Mouse (Mus musculus): ENCODE results near the gene Gtf2ird1. TPM values are rescaled to one million over a fixed set of nuclear protein-coding genes. Genes with fewer than 3 reads are reported as not detected.
A peak's percentile ranks its signal among the peaks of the same experiment; 100 is the strongest.

Gtf2ird1 gene
- polyA plus RNA-seq, 1 experiment from 2014 or later: 153 TPM

DNA sequence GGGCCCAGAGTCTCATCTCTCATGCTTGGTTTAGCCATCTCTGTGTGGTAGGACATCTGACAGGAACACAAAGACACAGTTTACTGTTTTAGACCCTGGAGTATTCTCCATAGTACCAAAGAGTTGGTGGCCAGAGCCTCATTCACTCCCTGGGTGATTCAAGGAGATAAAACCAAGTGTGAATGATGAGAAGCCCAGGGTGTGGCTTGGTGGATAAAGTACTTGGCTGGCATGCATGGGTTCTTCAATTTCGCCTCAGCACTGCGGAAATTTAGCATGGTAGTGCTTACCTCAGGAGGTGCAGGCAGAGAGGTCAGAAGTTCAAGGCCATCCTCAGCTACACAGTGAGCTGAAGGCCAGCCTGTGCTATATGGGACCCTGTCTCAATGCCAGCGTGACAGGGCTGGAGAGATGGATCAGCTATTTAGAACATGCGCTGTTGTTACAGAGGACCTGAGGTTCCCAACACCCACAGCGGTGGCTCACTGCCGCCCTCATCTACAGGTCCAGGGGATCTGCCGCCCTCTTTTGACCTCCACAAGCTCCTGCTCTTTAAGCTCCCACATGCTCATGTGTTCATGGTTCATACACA lies 13.1 kb upstream of the Gtf2ird1 start:
- peak; percentile 20 for DNase-seq (ENCODE audit: low spot score)
- Histone ChIP-seq H3K27me3 (ENCODE audit: low read depth, poor library complexity, severe bottlenecking) (no peaks in the 10 kb centered on the region), H3K36me3 (no peaks in the 10 kb centered on the region), H3K4me3 (no peak overlapping the region), H3K4me1 (peaks cover 15% of the 10 kb centered on the region), H3K9me3 (replicated peaks) (no peaks in the 10 kb centered on the region), H3K27ac (no peak overlapping the region)
- 84% methylated on average over 7 of the region's 7 CpGs for WGBS

DNA sequence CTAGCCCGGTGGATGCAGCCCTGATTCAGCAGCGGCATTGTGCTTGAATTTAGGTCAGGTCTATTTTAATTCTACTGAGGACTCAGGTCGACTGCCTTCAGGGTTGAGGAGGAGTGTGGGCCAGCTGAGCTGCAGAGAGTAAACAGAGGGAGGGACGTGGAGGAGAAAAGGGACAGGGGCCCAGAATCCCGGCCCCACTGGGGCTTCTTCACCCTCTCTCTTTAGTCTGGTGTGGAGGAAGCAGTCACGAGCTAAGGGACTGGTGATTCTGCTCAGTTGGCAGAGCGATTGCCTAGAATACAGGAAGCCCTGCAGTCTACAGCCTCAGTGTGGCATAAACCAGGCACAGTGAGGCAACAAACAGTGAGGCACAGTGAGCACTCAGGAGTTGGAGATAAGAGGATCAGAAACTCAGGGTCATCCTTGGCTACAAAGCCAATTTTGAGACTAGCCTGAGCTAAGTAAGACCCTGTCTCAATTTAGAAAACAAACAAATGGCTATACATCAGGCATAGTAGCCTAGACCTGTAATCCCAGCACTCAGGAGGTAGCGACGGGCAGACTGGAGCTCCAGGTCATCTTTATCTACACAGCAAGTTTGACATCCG lies 11.7 kb upstream of the Gtf2ird1 start:
- 78% methylated on average over 10 of the region's 10 CpGs for WGBS
- DNase-seq (ENCODE audit: low spot score): no peak
- H3K9me3 ChIP-seq (replicated peaks): no peaks in the 10 kb centered on the region
- H3K4me3 ChIP-seq: no peak overlapping the region
- H3K4me1 ChIP-seq: peaks cover 15% of the 10 kb centered on the region
- H3K27ac ChIP-seq: no peak overlapping the region
- H3K27me3 ChIP-seq (ENCODE audit: low read depth, poor library complexity, severe bottlenecking): no peaks in the 10 kb centered on the region
- H3K36me3 ChIP-seq: no peaks in the 10 kb centered on the region

DNA sequence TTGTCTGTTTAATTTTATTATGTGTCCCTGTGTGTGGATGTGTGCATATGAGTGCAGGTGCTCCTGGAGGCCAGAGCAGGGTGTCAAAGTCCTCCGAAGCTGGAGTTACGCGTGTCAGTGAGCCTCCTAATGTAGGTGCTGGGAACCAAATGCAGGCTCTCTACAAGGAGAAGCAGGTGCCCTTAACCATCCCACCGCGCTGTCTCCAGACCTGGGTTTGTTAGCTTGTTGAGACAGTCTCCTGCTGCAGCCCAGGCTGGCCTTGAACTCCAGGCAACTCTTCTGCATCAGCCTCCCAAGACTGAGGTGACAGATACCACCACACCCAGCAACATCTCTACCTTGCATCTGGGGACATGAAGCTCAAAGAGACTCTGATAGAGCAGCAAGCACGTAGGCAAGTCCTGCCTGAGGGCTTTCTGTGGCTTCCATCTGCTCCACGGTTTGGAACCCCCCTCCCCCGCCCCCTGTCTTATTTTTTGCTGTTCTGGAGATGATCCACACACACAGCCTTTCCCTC lies 10.6 kb upstream of the Gtf2ird1 start:
- peaks cover 15% of the 10 kb centered on the region for H3K4me1 ChIP-seq
- DNase-seq (ENCODE audit: low spot score): peak; percentile 36
- no peaks in the 10 kb centered on the region for H3K36me3 ChIP-seq
- no peaks in the 10 kb centered on the region for H3K27me3 ChIP-seq (ENCODE audit: low read depth, poor library complexity, severe bottlenecking)
- peak overlapping the region; percentile 21; the same call in 1 of the 2 replicates for H3K27ac ChIP-seq
- 67% methylated on average over 8 of the region's 8 CpGs for WGBS
- H3K4me3 ChIP-seq: 0 out of 2 replicates have a peak overlapping the region, but pooled peaks have one; percentile 7
- H3K9me3 ChIP-seq (replicated peaks): no peaks in the 10 kb centered on the region

DNA sequence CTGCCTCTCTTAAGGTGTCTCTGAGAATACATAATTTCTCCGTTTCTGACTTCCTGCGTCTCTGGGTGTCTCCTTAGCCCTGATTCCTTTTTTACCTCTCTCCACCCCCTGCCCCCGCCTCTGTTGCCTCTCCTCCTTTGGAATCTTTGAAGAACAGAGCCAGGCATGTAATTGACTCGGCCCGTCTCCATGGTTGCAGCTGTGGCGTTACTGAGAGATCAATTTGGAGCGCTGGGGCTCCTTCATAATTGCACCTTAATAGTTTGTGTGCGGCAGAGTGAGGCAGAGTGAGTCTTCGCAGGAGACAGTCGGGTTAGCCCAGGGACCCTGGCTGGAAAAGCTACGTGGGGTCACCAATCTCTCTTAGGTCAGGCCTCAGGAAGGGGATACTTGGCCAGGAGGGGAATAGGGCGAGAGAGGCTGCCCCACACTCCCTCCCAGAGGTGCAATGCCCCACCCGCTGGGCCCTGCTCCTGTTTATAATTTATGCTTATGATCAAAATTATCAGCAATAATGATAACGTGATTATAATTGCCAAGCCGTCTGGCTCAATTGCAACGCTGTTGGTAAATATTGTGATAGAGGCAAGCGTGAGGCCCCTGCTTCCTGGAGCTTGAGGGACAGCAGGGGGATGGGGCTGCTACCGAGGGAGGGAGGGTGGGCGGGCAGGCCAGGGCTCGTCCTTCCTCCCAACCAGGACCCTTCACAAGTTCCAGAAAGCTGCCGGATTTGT lies 9.9 kb upstream of the Gtf2ird1 start:
- 0 out of 2 replicates have a peak overlapping the region, but pooled peaks have one; percentile 7 for H3K4me3 ChIP-seq
- no peaks in the 10 kb centered on the region for H3K27me3 ChIP-seq (ENCODE audit: low read depth, poor library complexity, severe bottlenecking)
- H3K9me3 ChIP-seq (replicated peaks): no peaks in the 10 kb centered on the region
- peaks cover 15% of the 10 kb centered on the region for H3K4me1 ChIP-seq
- DNase-seq (ENCODE audit: low spot score): peak; percentile 48
- H3K27ac ChIP-seq: peak overlapping the region; percentile 26; the same call in 1 of the 2 replicates
- WGBS: 29% methylated on average over 21 of the region's 21 CpGs
- no peaks in the 10 kb centered on the region for H3K36me3 ChIP-seq

DNA sequence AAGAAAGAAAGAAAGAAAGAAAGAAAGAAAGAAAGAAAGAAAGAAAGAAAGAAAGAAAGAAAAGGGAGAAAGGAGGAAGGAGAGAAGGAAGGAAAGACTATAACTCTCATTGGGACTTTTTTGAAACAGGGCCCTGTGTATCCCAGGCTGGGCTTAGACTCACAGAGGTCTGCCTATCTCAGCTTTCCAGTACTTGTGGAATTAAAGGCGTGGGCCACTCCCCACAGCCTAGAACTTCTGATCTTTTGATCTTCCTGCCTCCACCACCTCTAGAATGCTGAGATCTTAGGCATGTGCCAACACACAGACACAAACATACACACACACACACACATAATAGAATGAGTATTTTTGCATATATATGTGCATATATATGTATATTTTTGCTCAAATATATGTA lies 8.7 kb upstream of the Gtf2ird1 start:
- H3K27me3 ChIP-seq (ENCODE audit: low read depth, poor library complexity, severe bottlenecking): no peaks in the 10 kb centered on the region
- no peak overlapping the region for H3K27ac ChIP-seq
- DNase-seq (ENCODE audit: low spot score): no peak
- H3K9me3 ChIP-seq (replicated peaks): no peaks in the 10 kb centered on the region
- WGBS: 100% methylated on average over 1 of the region's 1 CpGs
- H3K4me1 ChIP-seq: peaks cover 15% of the 10 kb centered on the region
- H3K4me3 ChIP-seq: no peak overlapping the region
- H3K36me3 ChIP-seq: no peaks in the 10 kb centered on the region

DNA sequence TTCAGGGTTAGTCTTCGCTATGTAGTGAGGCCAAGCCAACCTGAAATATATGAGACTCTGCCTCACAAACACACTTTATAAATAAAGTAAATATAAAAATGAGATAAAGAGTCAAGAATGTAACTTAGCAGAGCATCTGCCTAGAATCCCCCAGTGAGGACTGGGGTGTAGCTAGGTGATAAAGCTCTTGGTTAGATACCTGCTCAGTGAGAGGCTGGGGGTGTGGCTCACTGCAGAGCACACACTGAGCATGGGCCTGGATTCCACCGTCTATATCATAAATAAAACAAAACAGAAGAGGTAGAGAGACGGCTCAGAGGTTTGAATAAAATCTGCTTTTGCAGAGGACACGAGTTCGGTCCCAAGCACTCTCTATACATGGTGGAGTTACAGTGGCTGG lies 7.7 kb upstream of the Gtf2ird1 start:
- Histone ChIP-seq H3K27me3 (ENCODE audit: low read depth, poor library complexity, severe bottlenecking) (no peaks in the 10 kb centered on the region), H3K9me3 (replicated peaks) (no peaks in the 10 kb centered on the region), H3K27ac (no peak overlapping the region), H3K4me3 (no peak overlapping the region), H3K36me3 (no peaks in the 10 kb centered on the region), H3K4me1 (peaks cover 15% of the 10 kb centered on the region)
- WGBS: 91% methylated on average over 5 of the region's 5 CpGs
- no peak for DNase-seq (ENCODE audit: low spot score)

DNA sequence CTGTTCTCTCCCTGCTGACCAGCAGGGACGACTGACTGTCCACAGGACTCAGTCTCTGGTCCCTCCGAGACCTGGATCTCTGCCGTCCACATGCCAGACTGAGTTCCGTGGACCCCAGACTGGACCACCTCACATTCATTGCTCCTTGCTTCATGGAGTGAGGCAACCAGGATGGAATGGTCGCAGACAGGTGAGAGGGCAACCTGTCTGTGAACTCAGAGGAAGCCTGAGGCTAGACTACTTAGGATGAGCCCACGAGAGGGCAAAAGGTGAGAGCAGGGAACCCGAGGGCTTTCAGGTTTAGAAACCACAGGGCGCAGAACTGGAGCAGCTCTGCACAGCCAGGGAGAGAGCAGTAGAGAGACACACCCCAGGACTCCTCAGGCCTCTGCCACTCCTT lies 6.2 kb upstream of the Gtf2ird1 start:
- Histone ChIP-seq H3K27ac (no peak overlapping the region), H3K9me3 (replicated peaks) (no peaks in the 10 kb centered on the region), H3K4me3 (no peak overlapping the region), H3K27me3 (ENCODE audit: low read depth, poor library complexity, severe bottlenecking) (no peaks in the 10 kb centered on the region), H3K36me3 (no peaks in the 10 kb centered on the region), H3K4me1 (peaks cover 15% of the 10 kb centered on the region)
- DNase-seq (ENCODE audit: low spot score): no peak
- WGBS: 77% methylated on average over 8 of the region's 8 CpGs

DNA sequence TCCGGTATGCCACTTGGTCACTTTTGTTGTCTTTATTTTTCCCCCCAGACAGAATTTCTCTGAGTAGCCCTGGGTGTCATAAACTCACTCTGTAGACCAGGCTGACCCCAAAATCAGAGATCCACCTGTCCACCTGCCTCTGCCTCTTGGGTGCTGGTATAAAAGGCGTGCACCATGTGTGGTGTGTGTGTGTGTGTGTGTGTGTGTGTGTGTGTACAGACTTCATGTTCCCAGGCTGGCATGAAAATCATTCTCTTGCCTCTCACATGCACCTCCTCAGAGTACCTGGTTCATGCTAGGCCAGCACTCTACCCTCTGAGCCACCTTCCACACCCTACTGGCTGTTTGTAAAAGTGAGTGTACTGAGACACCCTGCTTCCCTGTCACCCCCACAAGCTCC lies 5.8 kb upstream of the Gtf2ird1 start:
- no peaks in the 10 kb centered on the region for H3K9me3 ChIP-seq (replicated peaks)
- no peak overlapping the region for H3K27ac ChIP-seq
- no peak for DNase-seq (ENCODE audit: low spot score)
- no peaks in the 10 kb centered on the region for H3K27me3 ChIP-seq (ENCODE audit: low read depth, poor library complexity, severe bottlenecking)
- H3K36me3 ChIP-seq: no peaks in the 10 kb centered on the region
- no peak overlapping the region for H3K4me3 ChIP-seq
- 92% methylated on average over 2 of the region's 2 CpGs for WGBS
- peaks cover 15% of the 10 kb centered on the region for H3K4me1 ChIP-seq

DNA sequence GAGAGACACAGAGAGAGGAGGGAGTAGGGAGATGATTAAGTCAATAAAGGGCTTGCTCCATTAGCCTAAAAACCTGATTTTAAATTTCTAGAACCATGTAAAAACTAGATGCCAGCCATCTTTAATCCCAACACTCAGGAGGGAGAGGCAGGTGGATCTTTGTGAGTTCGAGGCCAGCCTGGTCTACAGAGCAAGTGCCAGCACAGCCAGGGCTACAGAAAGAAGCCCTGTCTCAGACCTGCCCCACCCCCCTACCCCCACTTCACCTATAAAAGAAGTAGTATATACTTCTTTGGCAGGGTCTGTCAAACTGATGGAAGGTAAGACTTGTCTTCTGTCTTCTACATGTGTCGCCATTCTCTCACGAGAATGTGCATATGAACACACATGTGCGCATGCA lies 4.0 kb upstream of the Gtf2ird1 start:
- H3K36me3 ChIP-seq: no peaks in the 10 kb centered on the region
- H3K4me1 ChIP-seq: peaks cover 6% of the 10 kb centered on the region
- WGBS: 98% methylated on average over 4 of the region's 4 CpGs
- H3K9me3 ChIP-seq (replicated peaks): no peaks in the 10 kb centered on the region
- no peak overlapping the region for H3K4me3 ChIP-seq
- H3K27me3 ChIP-seq (ENCODE audit: low read depth, poor library complexity, severe bottlenecking): no peaks in the 10 kb centered on the region
- no peak for DNase-seq (ENCODE audit: low spot score)
- H3K27ac ChIP-seq: no peak overlapping the region

DNA sequence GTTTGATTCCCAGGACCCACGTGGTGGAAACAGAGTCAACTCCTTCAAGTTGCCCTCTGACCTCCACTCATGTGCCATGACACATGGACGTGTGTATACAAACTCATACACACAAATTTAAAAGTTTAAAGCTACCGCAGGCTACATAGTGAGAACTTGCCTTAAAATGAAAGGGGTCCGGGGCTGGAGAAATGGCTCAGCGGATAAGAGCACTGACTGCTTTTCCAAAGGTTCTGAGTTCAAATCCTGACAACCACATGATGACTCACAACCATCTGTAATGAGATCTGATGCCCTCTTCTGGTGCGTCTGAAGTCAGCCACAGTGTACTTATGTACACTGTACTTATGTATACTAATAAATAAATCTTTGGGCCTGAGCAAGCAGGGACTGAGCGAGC lies 2.6 kb upstream of the Gtf2ird1 start:
- Histone ChIP-seq H3K9me3 (replicated peaks) (no peaks in the 10 kb centered on the region), H3K4me1 (peaks cover 20% of the 10 kb centered on the region), H3K36me3 (peaks cover 4% of the 10 kb centered on the region; the same call in 1 of the 2 replicates), H3K27me3 (ENCODE audit: low read depth, poor library complexity, severe bottlenecking) (no peaks in the 10 kb centered on the region), H3K27ac (no peak overlapping the region), H3K4me3 (no peak overlapping the region)
- 91% methylated on average over 7 of the region's 7 CpGs for WGBS
- no peak for DNase-seq (ENCODE audit: low spot score)

DNA sequence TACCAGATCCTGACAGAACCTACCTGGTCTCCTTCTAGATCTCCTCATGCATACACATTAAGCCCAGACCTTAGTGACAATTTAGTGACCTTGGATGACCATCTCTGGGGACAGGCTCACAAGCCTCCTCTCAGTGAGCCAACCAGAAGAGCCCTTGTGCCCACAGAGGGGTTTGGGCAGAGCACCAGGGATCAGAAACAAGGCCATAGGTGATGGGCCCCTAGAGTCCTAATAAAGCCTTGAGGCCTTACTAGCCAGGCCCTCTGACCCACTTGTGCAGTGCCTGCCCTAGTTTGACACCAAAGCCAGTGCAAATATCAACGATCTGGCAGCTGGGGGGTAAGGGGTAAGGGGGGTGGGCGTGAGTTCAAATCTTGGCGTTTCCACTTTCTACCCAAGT lies 1.9 kb upstream of the Gtf2ird1 start:
- H3K9me3 ChIP-seq (replicated peaks): no peaks in the 10 kb centered on the region
- H3K27me3 ChIP-seq (ENCODE audit: low read depth, poor library complexity, severe bottlenecking): no peaks in the 10 kb centered on the region
- no peak for DNase-seq (ENCODE audit: low spot score)
- H3K27ac ChIP-seq: no peak overlapping the region
- H3K36me3 ChIP-seq: peaks cover 11% of the 10 kb centered on the region
- no peak overlapping the region for H3K4me3 ChIP-seq
- 84% methylated on average over 3 of the region's 3 CpGs for WGBS
- H3K4me1 ChIP-seq: peaks cover 27% of the 10 kb centered on the region

DNA sequence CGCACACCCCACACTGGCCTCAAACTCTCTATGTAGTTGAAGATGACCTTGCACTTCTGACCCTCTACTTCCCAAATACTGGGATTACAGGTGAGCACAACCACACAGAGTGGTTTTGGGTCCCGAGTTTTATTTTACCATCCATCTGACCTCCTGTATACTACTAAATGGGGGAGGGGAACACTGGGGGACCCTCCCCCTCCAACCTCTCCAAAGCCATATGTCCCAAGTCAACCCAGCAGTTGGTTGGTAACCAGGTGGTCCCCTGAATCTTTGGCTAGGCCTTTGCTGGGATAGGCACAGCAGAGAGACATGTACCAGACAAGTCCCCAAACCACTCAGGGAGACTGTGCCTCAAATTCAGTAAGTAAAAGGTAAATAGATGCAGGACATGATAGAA lies 855 bp upstream of the Gtf2ird1 start:
- no peak for DNase-seq (ENCODE audit: low spot score)
- Histone ChIP-seq H3K36me3 (peaks cover 21% of the 10 kb centered on the region), H3K4me3 (0 out of 2 replicates have a peak overlapping the region, but pooled peaks have one; percentile 86), H3K27me3 (ENCODE audit: low read depth, poor library complexity, severe bottlenecking) (no peaks in the 10 kb centered on the region), H3K27ac (no peak overlapping the region), H3K9me3 (replicated peaks) (no peaks in the 10 kb centered on the region), H3K4me1 (peaks cover 29% of the 10 kb centered on the region)
- WGBS: 90% methylated on average over 2 of the region's 2 CpGs

DNA sequence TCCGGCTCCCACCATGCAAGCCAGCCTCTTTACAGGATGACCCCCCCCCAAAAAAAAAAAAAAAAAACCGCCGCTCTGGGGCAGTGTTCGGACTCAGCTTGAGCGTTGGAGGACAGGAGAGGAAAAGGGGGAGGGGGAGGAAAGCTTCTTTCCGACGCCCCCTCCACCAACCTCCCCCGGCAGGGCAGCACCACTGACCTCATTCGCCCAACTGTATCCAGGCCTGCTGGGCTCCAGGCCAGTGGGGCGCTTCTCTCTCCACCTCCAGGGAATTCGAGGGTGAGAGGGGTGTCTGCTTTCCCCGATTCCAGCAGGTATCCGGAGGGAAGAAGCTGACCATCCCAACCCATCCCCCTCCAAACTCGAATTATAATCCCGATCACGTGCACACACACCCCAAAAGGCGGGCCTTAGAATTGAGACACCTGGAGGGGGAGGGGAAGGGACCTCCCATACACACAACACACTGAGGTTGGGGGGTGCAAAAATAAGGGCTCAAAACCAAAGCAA lies 547 bp downstream of the Gtf2ird1 start:
- DNase-seq (ENCODE audit: low spot score): peak; percentile 79
- 0% methylated on average over 17 of the region's 17 CpGs for WGBS
- peak overlapping the region; percentile 86 for H3K4me3 ChIP-seq

More for the DNA sequence above, 547 bp downstream of the Gtf2ird1 start:
- Histone ChIP-seq H3K27ac (peak overlapping the region; percentile 98), H3K27me3 (ENCODE audit: low read depth, poor library complexity, severe bottlenecking) (no peaks in the 10 kb centered on the region), H3K4me1 (peaks cover 29% of the 10 kb centered on the region), H3K9me3 (replicated peaks) (0 out of 2 replicates have a peak, but pooled peaks cover 3% of the 10 kb centered on the region), H3K36me3 (peaks cover 35% of the 10 kb centered on the region)
